Mouse (Mus musculus): ENCODE data around the gene Xrcc4.

- TF ChIP-seq GATA1 (IDR thresholded peaks at IDR 0.05; ENCODE audit: low read length) (no peak), TAL1 (IDR thresholded peaks at IDR 0.05; ENCODE audit: low read length) (no peak)
These were observed 348.3 kb downstream of the Xrcc4 start for GRCm38 (mm10) chr13:89741116-89741551.
